Mouse (Mus musculus) hindbrain, embryonic 16.5 days (tissue): ENCODE data around the gene Slc7a9. TPM values are rescaled to one million over a fixed set of nuclear protein-coding genes. Genes with fewer than 3 reads are reported as not detected.

ENCODE experiments used
- ATAC-seq: fragments of 200-750 bp; cut with Nextera tagmentation; 2 replicates; pipeline ENCODE4 v1.8.0; 2017; ENCODE audit warnings: moderate TSS enrichment, moderate library complexity
- H3K27ac ChIP-seq: fragments of 300-500 bp; sonication (generic); 2 replicates; pipeline ENCODE4 v1.5.1; 2014; ENCODE audit warnings: low read depth, mild to moderate bottlenecking, control low read depth, low read length, moderate library complexity
- H3K27me3 ChIP-seq: fragments of 300-500 bp; sonication (generic); replicated peaks from 2 replicates; pipeline ENCODE4 v1.6.1; 2014; ENCODE audit warnings: low read length; ENCODE audit not compliant: control insufficient read depth, insufficient read depth
- H3K36me3 ChIP-seq: fragments of 300-500 bp; sonication (generic); 2 replicates; pipeline ENCODE4 v1.6.1; 2014; ENCODE audit warnings: mild to moderate bottlenecking, low read length, moderate library complexity, mixed read lengths; ENCODE audit not compliant: control insufficient read depth, insufficient read depth
- H3K4me1 ChIP-seq: fragments of 300-500 bp; sonication (generic); 2 replicates; pipeline ENCODE4 v1.6.1; 2014; ENCODE audit warnings: low read depth, low read length; ENCODE audit not compliant: control insufficient read depth, insufficient read depth
- H3K4me2 ChIP-seq: fragments of 300-500 bp; sonication (generic); 2 replicates; pipeline ENCODE4 v1.6.1; 2014; ENCODE audit warnings: mild to moderate bottlenecking, low read length, control low read depth, moderate library complexity
- H3K4me3 ChIP-seq: fragments of 300-500 bp; sonication (generic); 2 replicates; pipeline ENCODE4 v1.5.1; 2014; ENCODE audit warnings: mild to moderate bottlenecking, low read length, control low read depth, moderate library complexity
- H3K9ac ChIP-seq: fragments of 300-500 bp; sonication (generic); 2 replicates; pipeline ENCODE4 v1.6.1; 2014; ENCODE audit warnings: low read depth, mild to moderate bottlenecking, control low read depth, low read length, moderate library complexity
- H3K9me3 ChIP-seq: fragments of 300-500 bp; sonication (generic); 2 replicates; pipeline ENCODE4 v1.6.1; 2014; ENCODE audit warnings: mild to moderate bottlenecking, low read length, moderate library complexity; ENCODE audit not compliant: control insufficient read depth
- WGBS: fragments of 180-500 bp; shearing (Covaris S2); extraction: QIAGEN DNeasy Blood & Tissue Kit; methylation state at CpG from one replicate; pipeline ENCODE4 v1.1.7; 2014; 5-methylcytosine and 5-hydroxymethylcytosine counted together
- polyA plus RNA-seq: library from polyadenylated mRNA; unstranded; fragments of >200 nt; fragmentation: Nextera tagmentation; extraction: Ambion mirVana; gene quantifications from 2 replicates; pipeline ENCODE4 v1.2.1, GENCODE M21; 2015

Gene Slc7a9
- polyA plus RNA-seq, 1 experiment from 2014 or later, result 0.20 TPM

DNA sequence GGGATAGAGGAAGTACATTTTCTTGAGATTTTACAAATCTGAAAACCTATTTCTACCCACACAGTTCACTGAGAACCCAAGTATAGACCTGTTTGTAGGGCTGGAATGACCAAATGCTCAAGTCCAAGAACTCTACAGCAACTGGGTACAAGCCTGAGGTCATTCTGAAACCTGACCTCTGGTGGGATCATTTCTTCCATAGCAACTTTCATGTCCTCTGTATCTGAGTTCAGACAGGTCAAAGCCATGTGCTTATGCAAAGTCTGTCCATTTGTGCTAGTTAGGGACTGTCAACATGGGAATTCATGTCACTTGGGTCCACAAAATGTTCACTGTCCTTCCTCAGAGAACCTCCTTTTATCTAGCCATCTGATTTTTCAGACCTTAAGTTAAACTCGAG, 42.4 kb downstream of the Slc7a9 start:
- Histone ChIP-seq H3K4me3 (no peak overlapping the region), H3K27me3 (no peaks in the 10 kb centered on the region), H3K4me2 (no peak overlapping the region), H3K4me1 (no peaks in the 10 kb centered on the region), H3K36me3 (no peaks in the 10 kb centered on the region), H3K9ac (no peak overlapping the region), H3K27ac (no peak overlapping the region), H3K9me3 (no peaks in the 10 kb centered on the region)
- no peak for ATAC-seq
- WGBS, result 76% methylated on average over 1 of the region's 1 CpGs

DNA sequence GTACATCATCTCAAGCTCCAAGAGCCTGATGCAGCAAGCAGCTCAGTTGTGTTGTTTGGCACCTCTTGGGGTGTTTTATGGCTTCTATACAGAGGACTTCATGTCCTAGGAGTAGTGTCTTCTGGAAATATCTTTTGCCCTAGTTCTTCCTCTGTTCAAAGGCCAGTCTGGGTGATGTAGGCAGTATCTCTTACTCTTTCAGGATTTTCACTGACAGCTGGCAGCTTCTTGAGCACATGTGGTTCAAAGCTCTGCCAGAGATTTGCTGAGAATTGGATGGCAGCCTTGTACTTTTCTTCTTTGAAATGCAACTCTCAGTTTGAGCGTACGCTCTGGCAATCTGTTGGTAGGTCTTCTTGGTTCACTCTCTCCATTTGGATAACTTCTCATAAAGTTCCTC, 48.9 kb downstream of the Slc7a9 start:
- Histone ChIP-seq H3K4me1 (no peaks in the 10 kb centered on the region), H3K4me2 (no peak overlapping the region), H3K9ac (no peak overlapping the region), H3K27ac (no peak overlapping the region), H3K36me3 (no peaks in the 10 kb centered on the region), H3K27me3 (no peaks in the 10 kb centered on the region), H3K4me3 (no peak overlapping the region), H3K9me3 (no peaks in the 10 kb centered on the region)
- WGBS, result 93% methylated on average over 2 of the region's 2 CpGs
- ATAC-seq, result no peak

DNA sequence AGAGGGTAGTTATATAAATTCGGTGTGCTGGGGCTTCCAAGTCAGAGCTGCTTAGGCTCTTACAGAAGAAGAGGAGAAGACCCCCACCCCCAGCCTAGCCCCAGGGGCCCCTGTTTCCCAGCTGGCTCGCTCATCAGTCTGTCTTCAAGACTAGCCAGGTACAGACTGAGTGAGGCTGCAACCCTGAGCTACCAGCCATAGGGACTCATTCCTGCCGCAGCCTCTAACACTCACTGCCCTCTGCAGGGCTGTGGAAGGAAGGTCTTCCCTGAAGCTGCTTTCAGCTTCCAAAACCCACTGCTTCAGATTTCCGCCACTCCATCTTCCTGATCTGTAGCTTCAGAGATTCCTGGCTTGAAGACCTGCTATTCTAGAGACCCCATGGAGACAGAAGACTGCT, 53.4 kb downstream of the Slc7a9 start:
- WGBS, result 27% methylated on average over 4 of the region's 4 CpGs
- no peak overlapping the region for H3K4me3 ChIP-seq
- H3K27me3 ChIP-seq, result no peaks in the 10 kb centered on the region
- no peaks in the 10 kb centered on the region for H3K36me3 ChIP-seq
- H3K9me3 ChIP-seq, result no peaks in the 10 kb centered on the region
- H3K27ac ChIP-seq, result no peak overlapping the region
- H3K9ac ChIP-seq, result no peak overlapping the region
- no peak overlapping the region for H3K4me2 ChIP-seq
- peak; percentile 65 for ATAC-seq
- no peaks in the 10 kb centered on the region for H3K4me1 ChIP-seq

Other genes with a start within 250 kb of the Slc7a9 start
- gene Lrp3, start 233.3 kb upstream of the Slc7a9 start, polyA plus RNA-seq, result 25.1 and 25.5 TPM in 2 replicates
- 17.5 and 20.8 TPM in 2 replicates for gene Gpatch1, start 130.4 kb upstream of the Slc7a9 start, polyA plus RNA-seq
- 3.3 and 3.9 TPM in 2 replicates for gene Rhpn2, start 114.6 kb upstream of the Slc7a9 start, polyA plus RNA-seq
- gene Faap24, start 52.0 kb upstream of the Slc7a9 start, polyA plus RNA-seq, result 14.9 and 15.1 TPM in 2 replicates
- 30.5 and 32.5 TPM in 2 replicates for gene Cep89, start 51.8 kb upstream of the Slc7a9 start, polyA plus RNA-seq
- gene Tdrd12, start 88.9 kb downstream of the Slc7a9 start, polyA plus RNA-seq, result 0.62 and 0.81 TPM in 2 replicates
- 112 and 129 TPM in 2 replicates for gene Nudt19, start 107.5 kb downstream of the Slc7a9 start, polyA plus RNA-seq
- 0.07 and 0.10 TPM in 2 replicates for gene Rgs9bp, start 136.8 kb downstream of the Slc7a9 start, polyA plus RNA-seq
- gene Ankrd27, start 137.4 kb downstream of the Slc7a9 start, polyA plus RNA-seq, result 17.3 and 21.4 TPM in 2 replicates
- gene Pdcd5, start 198.7 kb downstream of the Slc7a9 start, polyA plus RNA-seq, result 244 and 248 TPM in 2 replicates